Mouse (Mus musculus) forebrain, embryonic 11.5 days (tissue): Measurements from ENCODE around the gene Ankrd44. TPM values are rescaled to one million over a fixed set of nuclear protein-coding genes. Genes with fewer than 3 reads are reported as not detected.

Source experiments
- ATAC-seq: fragments of 200-750 bp; cut with Nextera tagmentation; replicated peaks from 2 replicates; pipeline ENCODE4 v1.8.0; 2017; ENCODE audit warnings: moderate TSS enrichment; ENCODE audit not compliant: low FRiP score
- DNase-seq: peaks from one replicate; pipeline ENCODE4 v3.0.0-alpha.2; 2017; ENCODE audit warnings: low spot score
- H3K27ac ChIP-seq: fragments of 300-500 bp; sonication (generic); 2 replicates; pipeline ENCODE4 v1.5.1; 2014; ENCODE audit warnings: low read depth, low read length
- H3K27me3 ChIP-seq: fragments of 300-500 bp; sonication (generic); 2 replicates; pipeline ENCODE4 v1.6.1; 2014; ENCODE audit warnings: mild to moderate bottlenecking, low read length, mixed read lengths; ENCODE audit not compliant: control insufficient read depth, insufficient read depth
- H3K36me3 ChIP-seq: fragments of 300-500 bp; sonication (generic); 2 replicates; pipeline ENCODE4 v1.6.1; 2014; ENCODE audit warnings: mild to moderate bottlenecking, low read length, moderate library complexity, mixed read lengths; ENCODE audit not compliant: control insufficient read depth, insufficient read depth
- H3K4me1 ChIP-seq: fragments of 300-500 bp; sonication (generic); replicated peaks from 2 replicates; pipeline ENCODE4 v1.6.1; 2014; ENCODE audit warnings: low read length, mixed read lengths; ENCODE audit not compliant: control insufficient read depth, insufficient read depth
- H3K4me2 ChIP-seq: fragments of 300-500 bp; sonication (generic); 2 replicates; pipeline ENCODE4 v1.6.1; 2014; ENCODE audit warnings: low read depth, mild to moderate bottlenecking, low read length, moderate library complexity, mixed read lengths; ENCODE audit not compliant: severe bottlenecking
- H3K4me3 ChIP-seq: fragments of 300-500 bp; sonication (generic); 2 replicates; pipeline ENCODE4 v1.5.1; 2014; ENCODE audit warnings: low read depth, low read length
- H3K9ac ChIP-seq: fragments of 300-500 bp; sonication (generic); 2 replicates; pipeline ENCODE4 v1.6.1; 2014; ENCODE audit warnings: low read length
- H3K9me3 ChIP-seq: fragments of 300-500 bp; sonication (generic); 2 replicates; pipeline ENCODE4 v1.6.1; 2016; ENCODE audit warnings: low read length, mixed read lengths; ENCODE audit not compliant: control insufficient read depth
- WGBS: fragments of 180-500 bp; shearing (Covaris S2); extraction: QIAGEN DNeasy Blood & Tissue Kit; methylation state at CpG from one replicate; pipeline ENCODE4 v1.1.7; 2014; 5-methylcytosine and 5-hydroxymethylcytosine counted together
- polyA plus RNA-seq: library from polyadenylated mRNA; unstranded; fragments of >200 nt; fragmentation: Nextera tagmentation; extraction: Ambion mirVana; gene quantifications from 2 replicates; pipeline ENCODE4 v1.2.1, GENCODE M21; 2014

Gene Ankrd44
- polyA plus RNA-seq, 1 experiment from 2014 or later: 19.3 TPM

DNA sequence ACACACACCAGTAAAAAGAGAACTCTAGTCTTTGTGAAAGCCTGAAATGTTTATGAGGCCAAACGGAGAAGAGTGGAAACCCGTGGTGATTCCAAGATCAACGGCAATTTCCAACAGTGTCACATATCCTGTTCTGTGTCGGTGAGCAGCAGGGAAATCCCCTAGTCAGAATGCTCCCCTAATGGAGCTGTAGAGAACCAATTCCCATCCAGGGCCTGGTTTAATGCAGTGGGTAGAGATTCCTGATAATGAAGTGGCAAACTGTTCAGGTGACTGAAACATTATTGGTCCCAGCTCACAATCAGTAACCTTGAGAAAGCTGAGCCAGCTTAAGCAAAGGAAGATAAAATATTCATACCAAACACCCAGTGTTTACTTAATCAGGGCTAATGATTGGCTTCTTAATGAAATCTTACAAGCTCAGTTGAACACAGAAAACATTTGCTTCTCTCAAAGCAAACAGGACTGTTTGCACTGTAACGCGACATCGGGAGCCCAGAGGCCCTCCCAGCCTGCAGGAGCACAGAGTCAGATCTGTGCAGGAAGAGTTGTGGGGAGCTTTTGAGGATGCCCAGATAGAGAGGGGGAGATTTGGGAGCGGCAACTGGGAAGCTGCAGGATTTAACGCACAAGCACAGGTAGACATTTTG, 110.9 kb downstream of the Ankrd44 start:
- no peak overlapping the region for H3K9ac ChIP-seq
- no peak overlapping the region for H3K4me3 ChIP-seq
- H3K4me2 ChIP-seq: no peak overlapping the region
- no peaks in the 10 kb centered on the region for H3K27me3 ChIP-seq
- no peaks in the 10 kb centered on the region for H3K9me3 ChIP-seq
- DNase-seq (no peak), ATAC-seq (no peak)
- no peaks in the 10 kb centered on the region for H3K36me3 ChIP-seq
- WGBS: 86% methylated on average over 9 of the region's 9 CpGs
- no peak overlapping the region for H3K27ac ChIP-seq
- H3K4me1 ChIP-seq: no peaks in the 10 kb centered on the region

DNA sequence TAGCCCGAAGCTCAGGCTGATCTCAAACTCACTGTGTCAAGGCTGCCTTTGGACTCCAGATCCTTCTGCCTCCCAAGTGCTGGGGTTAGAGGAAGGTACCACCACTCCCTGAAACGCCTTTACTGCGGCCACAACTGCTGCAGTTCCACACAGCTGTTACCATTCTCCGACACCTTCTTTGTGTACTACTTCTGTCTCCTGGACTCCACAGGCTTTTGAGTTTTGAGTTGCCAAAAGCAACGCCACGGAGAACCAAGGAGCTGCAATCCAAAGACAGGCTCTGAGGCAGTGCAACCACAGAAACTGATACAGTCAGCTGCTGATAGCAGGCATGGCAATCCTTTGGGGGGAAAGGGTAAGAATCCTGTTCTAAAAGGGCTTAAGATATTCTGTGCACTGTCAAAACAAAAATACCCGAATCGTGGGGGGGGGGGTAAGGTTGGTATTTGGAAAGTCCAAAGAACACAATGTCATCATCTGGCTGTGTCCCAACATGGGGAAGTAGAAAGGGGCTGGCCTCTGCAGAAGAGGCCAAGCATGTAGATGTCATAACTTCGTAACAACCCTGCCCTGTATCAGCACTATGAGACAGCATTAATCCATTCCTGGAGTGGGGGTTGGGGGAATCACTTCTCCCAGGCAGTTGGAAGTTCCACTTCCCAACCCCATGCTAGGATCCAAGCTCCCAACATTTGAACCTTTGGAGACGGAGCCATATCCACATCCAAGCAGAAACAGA, 116.2 kb downstream of the Ankrd44 start:
- Histone ChIP-seq H3K27me3 (no peaks in the 10 kb centered on the region), H3K27ac (no peak overlapping the region), H3K4me3 (no peak overlapping the region), H3K4me2 (no peak overlapping the region), H3K4me1 (no peaks in the 10 kb centered on the region), H3K9ac (no peak overlapping the region), H3K9me3 (no peaks in the 10 kb centered on the region), H3K36me3 (no peaks in the 10 kb centered on the region)
- DNase-seq (no peak), ATAC-seq (no peak)
- WGBS: 89% methylated on average over 10 of the region's 10 CpGs

DNA sequence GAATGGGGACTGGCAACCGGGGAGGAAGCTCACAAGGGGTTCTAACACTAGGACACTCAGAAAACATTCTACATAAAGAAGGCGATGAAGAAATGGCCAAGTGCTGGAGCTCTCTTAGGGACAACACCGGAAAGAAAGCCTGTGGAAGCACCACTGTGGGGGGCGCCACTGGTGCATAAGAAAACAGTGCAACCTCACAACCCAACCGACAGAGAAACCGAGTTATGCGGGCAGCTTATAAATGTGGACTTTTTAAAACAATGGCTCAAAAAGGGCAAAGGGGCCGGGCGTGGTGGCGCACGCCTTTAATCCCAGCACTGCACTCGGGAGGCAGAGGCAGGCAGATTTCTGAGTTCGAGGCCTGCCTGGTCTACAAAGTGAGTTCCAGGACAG, 117.1 kb downstream of the Ankrd44 start:
- Histone ChIP-seq H3K4me2 (no peak overlapping the region), H3K9ac (no peak overlapping the region), H3K9me3 (no peaks in the 10 kb centered on the region), H3K4me1 (no peaks in the 10 kb centered on the region), H3K36me3 (no peaks in the 10 kb centered on the region), H3K4me3 (no peak overlapping the region), H3K27ac (no peak overlapping the region), H3K27me3 (no peaks in the 10 kb centered on the region)
- DNase-seq (no peak), ATAC-seq (no peak)
- 92% methylated on average over 13 of the region's 13 CpGs for WGBS

DNA sequence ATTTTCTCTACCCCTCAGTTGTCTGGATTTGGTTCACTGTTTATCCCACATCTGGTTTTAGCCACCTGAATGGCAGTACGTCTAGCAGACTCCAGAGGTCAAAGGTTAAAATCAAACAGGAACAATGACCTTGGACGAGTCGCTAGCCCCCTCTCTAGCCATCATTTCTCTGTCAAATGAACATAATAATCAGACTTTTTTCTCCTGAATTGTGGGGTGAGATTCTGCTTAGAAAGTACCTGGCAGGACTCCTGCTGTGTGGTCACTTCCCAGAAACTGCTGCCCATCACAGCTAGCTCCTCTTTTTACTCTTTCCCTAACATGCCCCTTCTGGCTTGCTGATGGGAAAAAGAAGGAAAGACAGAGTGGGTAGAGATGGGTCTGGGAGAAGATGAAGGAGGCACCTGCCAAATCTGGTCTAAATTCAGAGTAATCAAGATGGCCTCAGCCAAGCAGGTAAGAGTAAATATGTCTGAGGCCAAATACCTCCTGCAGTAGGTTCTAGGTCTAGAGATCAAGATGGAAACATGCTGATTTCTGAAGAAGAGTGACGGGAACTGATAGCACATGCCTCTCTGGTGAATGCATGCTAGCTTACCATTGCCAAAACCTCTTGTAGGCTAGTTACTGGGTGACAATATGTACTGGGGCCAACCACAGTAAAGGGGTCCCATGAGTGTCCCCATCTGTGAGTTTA, 117.6 kb downstream of the Ankrd44 start:
- ATAC-seq (no peak), DNase-seq (no peak)
- Histone ChIP-seq H3K9me3 (no peaks in the 10 kb centered on the region), H3K4me3 (no peak overlapping the region), H3K4me1 (no peaks in the 10 kb centered on the region), H3K9ac (no peak overlapping the region), H3K27ac (no peak overlapping the region), H3K4me2 (no peak overlapping the region), H3K27me3 (no peaks in the 10 kb centered on the region), H3K36me3 (no peaks in the 10 kb centered on the region)
- 73% methylated on average over 4 of the region's 4 CpGs for WGBS

DNA sequence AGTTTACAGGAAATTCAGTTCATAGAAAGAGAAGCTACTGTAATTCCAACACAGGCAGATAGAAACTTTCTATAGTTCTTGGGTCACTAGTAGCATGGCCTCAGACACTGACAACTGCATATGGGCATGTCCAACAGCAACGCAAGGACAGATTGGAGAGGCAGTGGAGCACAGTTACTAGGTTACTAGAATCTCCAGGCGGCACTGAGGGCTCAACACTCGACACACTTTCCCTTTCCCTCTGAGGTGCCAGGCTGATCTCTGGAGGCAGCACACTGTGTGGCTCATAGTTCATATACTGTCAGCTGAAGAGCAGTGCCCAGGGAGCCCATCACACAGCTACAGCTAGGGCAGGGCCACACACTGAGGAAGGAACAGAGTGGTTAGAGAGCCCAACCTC, 118.4 kb downstream of the Ankrd44 start:
- ATAC-seq: no peak
- Histone ChIP-seq H3K4me2 (no peak overlapping the region), H3K4me1 (no peaks in the 10 kb centered on the region), H3K4me3 (no peak overlapping the region), H3K27me3 (no peaks in the 10 kb centered on the region), H3K9me3 (no peaks in the 10 kb centered on the region), H3K9ac (no peak overlapping the region), H3K27ac (no peak overlapping the region), H3K36me3 (no peaks in the 10 kb centered on the region)
- DNase-seq: no peak
- WGBS: 95% methylated on average over 3 of the region's 3 CpGs

DNA sequence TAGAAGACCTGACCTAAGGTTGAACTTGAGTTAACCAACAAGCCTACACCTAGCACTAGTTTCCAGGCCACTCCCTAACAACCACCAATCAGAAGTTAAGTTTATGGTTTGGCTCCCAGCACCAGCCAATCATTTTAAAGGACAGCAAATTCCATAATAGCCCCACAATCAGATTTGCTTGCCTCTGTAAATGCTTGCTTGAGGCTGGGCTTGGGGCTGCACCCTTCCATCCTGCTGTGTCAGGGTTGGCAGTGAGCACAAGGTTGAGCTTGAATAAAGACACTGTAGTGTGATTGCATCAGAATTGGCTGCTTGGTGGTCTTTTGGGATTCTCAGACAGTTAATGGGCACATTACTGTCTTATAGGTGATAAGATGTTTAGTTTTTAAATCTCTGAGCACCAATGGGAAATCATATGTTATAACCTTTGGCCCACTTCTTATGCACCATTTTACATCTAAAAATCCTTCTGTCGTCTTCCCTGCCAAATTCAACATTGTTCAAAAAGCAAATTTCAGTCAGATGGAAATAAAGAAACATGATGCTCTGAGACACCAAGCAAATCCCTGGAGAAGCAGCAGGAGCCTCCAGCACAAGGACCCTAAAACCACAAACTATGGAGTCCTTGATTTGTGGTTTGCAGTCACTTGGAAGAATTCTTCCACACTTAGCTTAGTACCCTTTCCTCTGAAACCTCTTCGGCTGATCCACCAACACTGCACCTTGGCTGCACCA, 119.9 kb downstream of the Ankrd44 start:
- DNase-seq (no peak), ATAC-seq (no peak)
- no peak overlapping the region for H3K27ac ChIP-seq
- H3K9ac ChIP-seq: no peak overlapping the region
- no peaks in the 10 kb centered on the region for H3K27me3 ChIP-seq
- no peak overlapping the region for H3K4me2 ChIP-seq
- no peaks in the 10 kb centered on the region for H3K36me3 ChIP-seq
- WGBS: 91% methylated on average over 2 of the region's 2 CpGs
- no peak overlapping the region for H3K4me3 ChIP-seq
- no peaks in the 10 kb centered on the region for H3K4me1 ChIP-seq
- H3K9me3 ChIP-seq: no peaks in the 10 kb centered on the region

DNA sequence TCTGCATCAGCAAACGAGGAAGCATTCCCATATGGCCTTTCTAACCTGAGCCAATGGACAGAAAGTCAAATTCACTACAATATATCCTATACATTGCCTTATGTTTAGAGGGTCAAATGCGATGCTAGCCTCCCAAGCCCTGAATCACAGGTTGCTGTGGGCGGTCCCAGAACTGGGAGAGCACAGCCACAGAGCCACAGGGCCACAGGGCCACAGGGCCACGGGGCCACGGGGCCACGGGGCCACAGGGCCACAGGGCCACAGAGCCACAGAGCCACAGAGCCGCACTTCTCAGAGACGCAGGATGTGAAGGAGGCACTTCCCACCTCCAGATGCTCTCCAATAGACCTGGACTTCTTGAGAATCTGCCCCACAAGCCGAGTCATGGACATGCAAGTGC, 121.8 kb downstream of the Ankrd44 start:
- DNase-seq (no peak), ATAC-seq (no peak)
- Histone ChIP-seq H3K27ac (no peak overlapping the region), H3K4me2 (no peak overlapping the region), H3K9me3 (no peaks in the 10 kb centered on the region), H3K36me3 (no peaks in the 10 kb centered on the region), H3K4me1 (no peaks in the 10 kb centered on the region), H3K9ac (no peak overlapping the region), H3K4me3 (no peak overlapping the region), H3K27me3 (no peaks in the 10 kb centered on the region)
- WGBS: 94% methylated on average over 9 of the region's 9 CpGs

DNA sequence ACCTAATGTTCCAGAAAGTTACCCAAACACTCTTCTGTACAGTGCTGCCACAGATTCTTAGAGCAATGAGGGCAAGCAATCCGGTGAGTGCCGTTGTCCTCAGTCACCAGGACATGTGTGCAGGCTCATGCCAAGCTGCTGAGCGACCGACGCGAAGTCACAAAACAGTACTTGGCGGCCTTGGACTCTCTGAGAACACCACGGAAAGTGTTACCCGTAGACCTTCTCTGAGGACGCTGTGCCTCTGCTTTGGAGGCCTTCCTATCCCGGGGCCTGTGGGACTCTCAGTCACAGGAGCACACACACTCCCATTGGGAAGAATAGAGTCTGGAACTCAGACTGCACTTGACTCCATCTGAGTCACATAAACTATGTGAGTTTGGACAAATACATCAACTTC, 123.5 kb downstream of the Ankrd44 start:
- no peak overlapping the region for H3K4me2 ChIP-seq
- no peaks in the 10 kb centered on the region for H3K27me3 ChIP-seq
- no peaks in the 10 kb centered on the region for H3K36me3 ChIP-seq
- no peak overlapping the region for H3K4me3 ChIP-seq
- no peak overlapping the region for H3K9ac ChIP-seq
- ATAC-seq (no peak), DNase-seq (no peak)
- H3K27ac ChIP-seq: no peak overlapping the region
- H3K9me3 ChIP-seq: no peaks in the 10 kb centered on the region
- no peaks in the 10 kb centered on the region for H3K4me1 ChIP-seq
- 71% methylated on average over 11 of the region's 11 CpGs for WGBS
